In genomic region chr14:123535636-123536035, GRCm38 (mm10) we compare ENCODE assay signal across 22 mouse cellular contexts.
DNase-seq lines count a peak whose midpoint lies in the region; ATAC-seq and TF ChIP-seq lines count a peak whose summit lies in the region.
"Had no signal": no experiment of that assay in that cellular context is flagged by ENCODE, and none has a peak within 500 bp of the region (broad histone marks: within the 10 kb centered on the region; RNA-seq: fewer than 3 reads in every experiment).

No protein-coding gene starts in this region.

- no peak for TF ChIP-seq POLR2A in brain, embryonic 14.5 days (IDR thresholded peaks at IDR 0.05; ENCODE audit: borderline replicate concordance, extremely low read depth, insufficient read depth, insufficient read length, poor library complexity, severe bottlenecking)
- TF ChIP-seq POLR2A in limb, embryonic 14.5 days (IDR thresholded peaks at IDR 0.05; ENCODE audit: borderline replicate concordance, extremely low read depth, insufficient read depth, insufficient read length) = no peak

- TF ChIP-seq CTCF in brain, embryonic 14.5 days (IDR thresholded peaks at IDR 0.05; ENCODE audit: borderline replicate concordance, extremely low read depth, insufficient read depth, insufficient read length) = no peak

- 0 out of 2 replicates have a peak, but pooled peaks have one; percentile 22 for ATAC-seq in midbrain, embryonic 11.5 days (ENCODE audit: low FRiP score)
- ATAC-seq in midbrain, embryonic 13.5 days = no peak
- ATAC-seq in limb, embryonic 14.5 days (ENCODE audit: low FRiP score, low read depth) = peak; percentile 70
- ATAC-seq: inflammation-experienced regulatory T-cells, adult 6 months; Patski had no signal

- H3K4me1 ChIP-seq in midbrain, embryonic 11.5 days (ENCODE audit: control insufficient read depth, insufficient read depth, low read length) = no peaks in the 10 kb centered on the region
- H3K4me1 ChIP-seq in midbrain, embryonic 13.5 days (replicated peaks) = no peaks in the 10 kb centered on the region
- H3K4me1 ChIP-seq in limb, embryonic 14.5 days (ENCODE audit: control insufficient read depth, insufficient read depth, low read length) = no peaks in the 10 kb centered on the region
- H3K4me1 ChIP-seq: embryonic facial prominence, embryonic 10.5 days; heart, embryonic 10.5 days; liver, embryonic 13.5 days had no signal

- no peak overlapping the region for H3K27ac ChIP-seq in midbrain, embryonic 11.5 days (ENCODE audit: low read depth, low read length)
- H3K27ac ChIP-seq in midbrain, embryonic 13.5 days = no peak overlapping the region
- no peak overlapping the region for H3K27ac ChIP-seq in limb, embryonic 14.5 days (replicated peaks; ENCODE audit: low read depth, low read length)
- H3K27ac ChIP-seq: embryonic facial prominence, embryonic 10.5 days; heart, embryonic 10.5 days; hindbrain, embryonic 14.5 days; kidney, postnatal 0 days; liver, embryonic 13.5 days had no signal

- no peaks in the 10 kb centered on the region for H3K36me3 ChIP-seq in midbrain, embryonic 11.5 days (ENCODE audit: control insufficient read depth, insufficient read depth, low read length)
- H3K36me3 ChIP-seq in midbrain, embryonic 13.5 days = no peaks in the 10 kb centered on the region
- H3K36me3 ChIP-seq in limb, embryonic 14.5 days (ENCODE audit: control insufficient read depth, insufficient read depth, low read length) = no peaks in the 10 kb centered on the region
- H3K36me3 ChIP-seq: embryonic facial prominence, embryonic 10.5 days; G1E; heart, embryonic 10.5 days; liver, embryonic 13.5 days had no signal

- no peak overlapping the region for H3K4me3 ChIP-seq in midbrain, embryonic 11.5 days (ENCODE audit: low read depth, low read length)
- no peak overlapping the region for H3K4me3 ChIP-seq in midbrain, embryonic 13.5 days (replicated peaks)
- no peak overlapping the region for H3K4me3 ChIP-seq in limb, embryonic 14.5 days (replicated peaks; ENCODE audit: low read length)
- H3K4me3 ChIP-seq: embryonic facial prominence, embryonic 10.5 days; heart, embryonic 10.5 days; liver, embryonic 13.5 days had no signal

- WGBS in midbrain, embryonic 11.5 days = 84% methylated on average over 2 of the region's 2 CpGs
- WGBS in midbrain, embryonic 13.5 days = 81% methylated on average over 2 of the region's 2 CpGs
- WGBS in limb, embryonic 14.5 days = 45% methylated on average over 2 of the region's 2 CpGs

- peak; percentile 53 for DNase-seq in cerebellum, adult 9-10 months
- DNase-seq in cerebellum, postnatal 4 days (ENCODE audit: low spot score in 2 of 2) = no peak
- DNase-seq in midbrain, embryonic 11.5 days (ENCODE audit: low spot score, missing footprints) = no peak
- peak; percentile 40 for DNase-seq in brain, embryonic 14.5 days (ENCODE audit: low read depth)
- DNase-seq in limb, embryonic 14.5 days (ENCODE audit: low spot score) = no peak
- DNase-seq in natural killer cell, adult 2 months (ENCODE audit: low spot score in 2 of 2) = no peak
- DNase-seq: gastrocnemius, postnatal 10 days; heart, postnatal 4 days; kidney, adult 2 months; left cerebral cortex, postnatal 4 days; liver, embryonic 13.5 days; lung, adult 2 months; lung, postnatal 14 days had no signal

- no peak overlapping the region for H3K4me2 ChIP-seq in midbrain, embryonic 11.5 days
- no peak overlapping the region for H3K4me2 ChIP-seq in midbrain, embryonic 13.5 days (replicated peaks)
- H3K4me2 ChIP-seq in limb, embryonic 14.5 days (replicated peaks; ENCODE audit: low read depth, low read length, severe bottlenecking) = no peak overlapping the region
- H3K4me2 ChIP-seq: hindbrain, embryonic 14.5 days; liver, embryonic 13.5 days had no signal

- H3K9ac ChIP-seq in midbrain, embryonic 11.5 days (ENCODE audit: low read length) = no peak overlapping the region
- H3K9ac ChIP-seq in midbrain, embryonic 13.5 days (replicated peaks) = no peak overlapping the region
- H3K9ac ChIP-seq in limb, embryonic 14.5 days (ENCODE audit: low read depth, low read length, severe bottlenecking) = no peak overlapping the region
- H3K9ac ChIP-seq: hindbrain, embryonic 14.5 days; liver, embryonic 13.5 days had no signal

- no peaks in the 10 kb centered on the region for H3K27me3 ChIP-seq in midbrain, embryonic 11.5 days (ENCODE audit: control insufficient read depth, insufficient read depth, low read length)
- no peaks in the 10 kb centered on the region for H3K27me3 ChIP-seq in midbrain, embryonic 13.5 days
- H3K27me3 ChIP-seq in limb, embryonic 14.5 days (ENCODE audit: control insufficient read depth, insufficient read depth, low read length) = no peaks in the 10 kb centered on the region
- H3K27me3 ChIP-seq: CH12.LX; liver, embryonic 13.5 days; Patski had no signal

- H3K9me3 ChIP-seq in midbrain, embryonic 11.5 days (ENCODE audit: control insufficient read depth, low read length) = no peaks in the 10 kb centered on the region
- no peaks in the 10 kb centered on the region for H3K9me3 ChIP-seq in midbrain, embryonic 13.5 days
- no peaks in the 10 kb centered on the region for H3K9me3 ChIP-seq in limb, embryonic 14.5 days (ENCODE audit: control insufficient read depth, low read length)
- H3K9me3 ChIP-seq: embryonic facial prominence, embryonic 10.5 days; G1E; heart, embryonic 10.5 days; liver, embryonic 13.5 days had no signal

Comparison
In these comparisons a context has a peak if more than half of its experiments do, and no peak if none do; other contexts are left out.
1. DNase-seq: peak in cerebellum, adult 9-10 months (single experiment) and brain, embryonic 14.5 days (single experiment); none in cerebellum, postnatal 4 days (0 of 2), midbrain, embryonic 11.5 days (single experiment), limb, embryonic 14.5 days (single experiment) and natural killer cell, adult 2 months (0 of 2).